Mouse (Mus musculus): ENCODE measurements around the gene Pcbp1.
A peak's percentile ranks its signal among the peaks of the same experiment; 100 is the strongest.
"Not testable (repeated sequence)": the region's sequence is repeated elsewhere in the genome, so short reads cannot be mapped to it uniquely, and the experiment has no call there.

Pcbp1 gene

DNA sequence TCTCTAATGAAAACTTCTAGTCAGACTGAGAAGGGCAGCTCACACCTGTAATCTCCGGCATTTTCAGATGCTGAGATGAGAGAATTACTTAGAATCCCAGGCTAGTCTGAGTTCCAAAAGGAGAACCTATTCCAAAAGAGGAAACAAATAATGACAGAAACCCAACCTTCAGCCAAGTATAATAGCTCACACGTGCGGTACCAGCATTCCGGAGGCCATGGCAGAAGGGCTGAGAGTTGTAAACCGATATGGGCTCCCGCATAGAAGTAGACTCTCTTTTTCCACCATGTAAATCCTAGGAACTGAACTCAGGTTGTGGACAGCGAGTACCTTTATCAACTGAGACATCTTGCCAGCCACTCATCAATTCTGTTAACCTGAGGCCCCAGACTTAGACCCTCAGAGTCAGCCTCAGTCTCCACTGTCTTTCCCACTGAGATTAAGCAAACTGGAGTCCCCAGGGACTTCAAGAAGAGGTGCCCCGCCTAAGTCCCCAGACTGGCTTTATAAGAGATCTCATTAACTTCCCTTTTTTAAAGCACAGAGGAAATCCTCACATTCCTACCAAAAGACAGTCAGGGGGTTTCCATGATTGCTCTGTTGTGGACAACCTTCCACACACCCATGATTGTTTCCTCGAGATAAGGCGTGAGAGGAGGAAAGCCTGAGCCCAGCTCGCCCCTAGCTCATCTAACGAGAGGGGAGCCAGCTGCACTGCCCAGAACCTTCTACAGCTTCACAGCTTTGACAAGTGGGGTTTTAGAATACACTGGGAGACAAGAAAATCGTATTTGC, 32.5 kb downstream of the Pcbp1 start:
- no peak for DNase-seq

DNA sequence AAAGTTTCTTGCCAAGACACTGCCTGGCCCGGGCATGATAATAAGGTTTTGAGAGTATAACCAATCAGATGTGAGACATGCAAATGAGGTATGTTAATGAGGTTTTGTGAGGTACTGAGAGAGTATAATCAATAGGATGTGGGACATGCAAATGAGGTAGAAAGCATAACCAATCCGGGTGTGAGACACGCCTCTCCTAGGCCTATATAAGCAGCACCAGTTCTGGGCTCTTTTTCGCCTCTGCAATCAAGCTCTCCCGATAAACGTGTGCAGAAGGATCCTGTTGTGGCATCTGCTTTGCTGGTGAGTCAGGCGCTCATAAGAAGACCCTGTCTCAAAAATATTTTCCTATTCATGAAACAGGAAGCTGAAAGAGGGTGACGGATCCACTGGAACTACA, 35.7 kb downstream of the Pcbp1 start:
- DNase-seq: not testable (repeated sequence)

DNA sequence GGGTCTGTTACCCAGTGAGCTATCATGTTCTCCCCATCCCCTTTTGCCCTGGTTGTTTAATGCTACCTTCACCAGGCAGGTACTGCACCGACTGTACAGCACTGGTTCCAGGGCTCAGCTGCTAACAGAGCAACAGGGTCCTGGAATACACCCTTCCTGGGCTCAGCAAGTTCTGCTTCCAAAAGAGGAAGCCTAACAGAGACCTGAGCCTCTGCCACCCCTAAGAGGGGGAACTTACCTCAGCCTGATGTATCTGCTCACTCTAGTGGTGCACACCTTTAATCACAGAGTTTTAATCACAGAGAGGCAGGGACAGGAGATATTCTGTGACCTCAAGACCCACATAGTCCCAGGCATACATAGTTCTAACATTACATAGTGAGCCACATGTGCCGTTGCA, 36.2 kb downstream of the Pcbp1 start:
- no peak for DNase-seq

DNA sequence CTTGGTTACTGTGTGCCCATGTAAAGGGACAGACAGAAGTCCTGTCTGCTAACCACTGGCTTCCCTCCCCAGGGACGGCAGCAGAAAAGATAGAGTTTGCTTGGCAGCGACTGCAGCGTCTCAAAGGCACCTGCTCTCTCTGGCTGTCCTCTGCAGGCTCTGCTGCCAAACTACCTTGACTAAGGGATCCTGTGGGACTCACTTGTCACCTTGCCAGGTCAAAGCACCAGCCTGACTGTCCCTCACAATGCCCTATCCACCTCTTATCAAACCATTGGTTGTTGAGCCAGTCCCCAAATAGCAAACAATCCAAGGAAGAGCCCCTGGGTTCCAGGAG, 38.0 kb downstream of the Pcbp1 start:
- DNase-seq: peak in 1 of 2 experiments; percentile 24

DNA sequence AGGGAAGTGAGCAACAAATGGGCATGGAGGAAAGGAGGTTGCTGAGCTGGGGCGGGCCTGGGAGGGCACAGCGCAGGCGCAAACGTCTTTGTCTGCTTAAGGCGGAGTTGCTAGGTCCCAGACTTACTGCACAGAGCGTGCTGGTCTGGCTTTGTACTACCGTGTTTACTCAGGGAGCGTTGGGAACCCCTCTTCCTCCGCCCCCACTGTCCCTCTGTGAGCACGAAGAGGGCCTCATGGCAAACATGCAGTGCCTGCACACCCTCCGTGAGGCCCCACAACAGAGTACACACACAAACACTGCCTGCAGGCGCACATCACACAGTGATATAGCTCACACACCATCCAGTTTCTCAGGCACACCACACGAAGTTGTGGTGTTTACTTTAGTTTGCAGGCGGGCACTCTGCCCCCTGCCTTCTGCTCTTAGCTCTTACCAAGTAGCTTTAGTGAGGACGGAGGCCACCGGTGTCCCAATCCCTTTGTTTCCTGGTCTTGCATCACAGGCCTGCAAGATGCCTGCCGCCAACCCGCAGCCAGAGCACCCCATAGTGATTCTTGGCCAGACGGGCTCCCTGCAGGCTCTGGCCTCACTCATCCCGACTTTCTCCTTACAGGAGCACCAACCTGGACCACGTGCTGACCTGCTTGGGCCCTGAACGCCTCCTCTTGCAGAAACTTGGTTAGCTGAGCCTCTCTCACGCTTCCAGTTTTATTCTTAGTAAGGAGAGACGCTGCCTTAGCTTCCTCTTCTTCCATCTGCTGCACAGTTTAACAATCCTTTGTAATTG, 38.6 kb downstream of the Pcbp1 start:
- DNase-seq: peak; percentile 85 to 89

DNA sequence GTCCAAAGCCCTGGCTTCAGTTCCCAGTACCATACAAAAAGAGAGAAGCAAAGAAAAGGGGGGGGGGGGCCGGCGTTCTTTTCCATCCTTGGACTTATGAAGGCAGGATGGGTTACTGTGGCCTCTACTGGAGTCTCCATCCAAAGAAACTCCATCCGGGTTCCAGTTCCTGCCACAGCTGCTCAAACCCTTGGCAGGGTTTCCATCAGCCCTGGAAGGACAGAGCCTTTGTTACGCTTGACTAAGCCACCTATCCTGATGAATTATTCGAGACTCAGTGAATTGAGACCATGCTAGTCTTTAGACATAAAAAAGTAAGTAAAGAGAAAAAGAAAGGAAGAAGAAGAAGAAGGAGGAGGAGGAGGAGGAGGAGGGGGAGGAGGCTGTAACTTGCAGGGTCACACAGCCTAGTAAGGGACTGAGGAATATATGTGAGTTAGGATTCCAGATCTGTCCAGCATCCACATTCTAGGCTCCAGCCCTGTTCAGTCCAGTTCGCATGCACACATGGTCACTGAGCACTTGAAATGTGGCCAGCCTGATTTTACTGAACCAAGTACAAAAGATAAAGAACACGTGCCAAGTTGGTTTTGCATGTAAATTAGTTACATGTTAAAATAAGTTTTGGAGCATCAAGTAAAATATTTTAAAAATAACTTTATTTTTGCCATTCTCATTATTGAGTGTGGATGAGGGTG, 40.0 kb downstream of the Pcbp1 start:
- DNase-seq: no peak

DNA sequence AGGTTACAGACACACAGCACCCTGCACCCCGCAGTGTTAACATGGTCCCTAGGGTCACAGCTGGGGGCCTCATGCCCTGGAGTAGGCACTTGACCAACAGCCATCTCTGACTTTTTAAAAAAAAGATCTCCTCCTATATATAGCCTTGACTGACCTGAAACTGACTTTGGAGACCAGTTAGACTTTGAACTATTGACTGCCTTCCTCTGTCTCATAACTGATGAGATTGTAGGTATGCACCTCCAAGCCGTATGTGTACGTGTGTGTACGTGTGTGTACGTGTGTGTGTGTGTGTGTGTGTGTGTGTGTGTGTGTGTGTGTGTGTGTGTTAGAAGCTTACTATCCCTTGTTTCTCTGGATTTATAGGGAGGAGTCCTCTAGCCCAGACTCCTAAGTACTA, 44.2 kb downstream of the Pcbp1 start:
- no peak for DNase-seq

DNA sequence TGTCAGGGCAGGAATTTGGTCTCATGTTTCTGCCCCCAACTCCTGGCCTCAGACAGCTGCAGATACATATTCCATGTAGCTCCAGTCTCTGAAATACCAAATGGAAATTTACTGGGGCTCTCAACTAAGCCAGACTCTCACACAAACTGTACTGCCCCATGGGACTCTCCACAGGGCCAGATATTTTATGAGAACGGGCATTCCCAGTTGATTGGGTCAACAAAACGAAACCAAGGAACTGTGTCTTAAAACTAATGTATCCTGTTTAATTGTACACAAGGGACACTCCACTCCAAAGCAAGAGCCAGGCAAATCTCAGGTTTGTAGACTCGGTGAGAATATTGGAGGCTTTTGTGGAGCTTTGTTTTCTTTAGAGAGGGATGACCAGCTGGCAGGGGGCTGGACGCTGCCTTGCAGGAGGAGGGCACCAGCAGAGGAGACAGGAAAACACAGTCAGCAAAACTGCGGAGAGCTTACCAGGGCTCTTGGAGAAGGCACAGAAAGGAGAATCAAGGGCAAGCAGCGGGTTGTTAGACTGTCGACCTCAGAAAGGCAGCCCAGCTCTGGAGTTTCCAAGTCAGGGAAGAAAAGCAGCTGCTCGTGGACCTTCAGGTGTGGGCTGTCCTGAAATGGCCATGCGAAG, 45.8 kb downstream of the Pcbp1 start:
- DNase-seq: no peak

DNA sequence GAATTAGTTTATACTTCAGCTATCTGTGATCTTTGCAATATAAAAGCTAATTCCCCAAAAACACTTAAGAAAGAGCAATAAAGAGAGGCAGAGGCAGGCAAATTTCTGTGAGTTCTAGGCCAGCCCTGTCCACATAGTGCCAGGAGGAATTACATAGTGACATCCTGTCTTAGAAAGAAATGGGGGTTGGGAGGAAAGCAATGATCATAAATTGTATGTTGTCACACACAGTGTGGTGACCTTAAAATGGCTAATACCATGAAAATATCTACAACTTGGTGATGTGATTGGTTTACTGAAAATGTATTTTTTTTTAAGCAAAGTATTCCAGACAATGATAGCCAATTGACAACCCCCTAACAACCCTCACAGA, 46.3 kb downstream of the Pcbp1 start:
- DNase-seq: no peak

DNA sequence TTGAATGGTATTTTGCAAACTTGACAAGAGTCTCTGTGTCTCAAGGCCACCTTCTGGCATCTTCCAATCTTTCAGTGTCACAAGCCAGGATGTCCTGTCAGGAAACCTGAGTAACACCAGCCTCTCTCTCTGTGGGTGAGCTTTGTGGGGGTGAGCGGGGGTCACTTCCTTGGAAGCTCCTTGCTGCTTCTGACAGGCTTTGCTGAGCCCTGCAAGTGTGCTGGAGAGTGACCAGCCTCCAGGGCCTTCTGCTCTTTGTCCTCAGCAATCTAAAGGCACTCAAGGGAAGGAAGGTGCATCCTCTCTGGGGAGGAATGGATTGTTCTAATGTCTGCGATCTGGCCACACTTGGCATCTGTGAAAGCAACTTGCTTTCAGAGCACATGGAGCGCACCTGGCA, 46.8 kb downstream of the Pcbp1 start:
- no peak for DNase-seq

DNA sequence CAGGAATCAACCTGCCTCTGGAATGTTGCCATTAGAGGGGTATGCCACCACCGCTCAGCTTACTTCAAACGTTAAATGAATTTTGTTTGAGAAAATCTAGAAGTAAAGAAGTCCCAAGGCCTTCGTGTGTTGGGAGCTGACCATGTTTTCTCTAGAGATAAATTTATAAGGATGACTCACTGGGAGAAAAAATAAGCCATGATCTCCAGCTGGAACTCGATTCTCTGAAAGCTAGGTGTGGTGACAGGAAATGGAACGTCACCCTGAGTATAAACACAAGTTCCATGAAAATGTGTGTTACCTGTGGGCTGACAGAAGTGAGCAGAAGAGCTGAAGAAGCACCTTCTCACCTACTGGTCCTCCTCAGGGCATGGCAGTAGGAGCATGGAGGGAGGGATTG, 49.2 kb downstream of the Pcbp1 start:
- no peak for DNase-seq

DNA sequence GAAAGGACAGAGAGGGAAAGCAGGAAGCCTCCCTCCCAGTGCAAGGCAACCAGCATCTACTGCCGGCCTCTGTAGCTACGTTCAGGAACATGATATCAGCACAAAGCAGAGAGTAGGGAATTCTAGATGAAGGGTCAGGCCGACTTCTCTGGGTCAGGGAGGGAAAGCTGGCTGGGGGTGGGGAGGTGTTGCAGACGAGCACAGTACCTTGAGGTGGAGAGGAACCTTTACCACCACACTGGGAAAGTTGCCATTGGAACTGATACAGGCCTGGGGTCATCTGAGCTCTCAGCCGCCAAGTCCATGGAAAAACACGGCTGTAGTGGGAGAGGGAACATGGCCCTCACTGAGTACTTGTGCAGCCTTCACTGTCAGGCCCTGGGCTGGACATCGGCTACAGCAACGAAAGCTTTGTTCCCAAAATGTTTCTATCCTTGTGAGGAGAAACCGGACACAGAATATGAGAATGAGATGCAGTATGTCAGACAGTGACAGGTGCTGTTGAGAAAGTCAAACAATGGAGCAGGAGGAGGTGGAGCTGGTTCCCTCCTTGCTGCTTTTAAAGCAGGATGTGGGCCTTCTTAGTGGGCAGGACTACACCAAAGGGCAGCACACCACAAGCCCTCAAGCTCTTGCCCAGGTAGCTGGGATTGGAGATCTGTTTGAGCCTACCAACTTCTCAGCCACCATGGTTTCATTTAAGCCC, 50.5 kb downstream of the Pcbp1 start:
- no peak for DNase-seq

DNA sequence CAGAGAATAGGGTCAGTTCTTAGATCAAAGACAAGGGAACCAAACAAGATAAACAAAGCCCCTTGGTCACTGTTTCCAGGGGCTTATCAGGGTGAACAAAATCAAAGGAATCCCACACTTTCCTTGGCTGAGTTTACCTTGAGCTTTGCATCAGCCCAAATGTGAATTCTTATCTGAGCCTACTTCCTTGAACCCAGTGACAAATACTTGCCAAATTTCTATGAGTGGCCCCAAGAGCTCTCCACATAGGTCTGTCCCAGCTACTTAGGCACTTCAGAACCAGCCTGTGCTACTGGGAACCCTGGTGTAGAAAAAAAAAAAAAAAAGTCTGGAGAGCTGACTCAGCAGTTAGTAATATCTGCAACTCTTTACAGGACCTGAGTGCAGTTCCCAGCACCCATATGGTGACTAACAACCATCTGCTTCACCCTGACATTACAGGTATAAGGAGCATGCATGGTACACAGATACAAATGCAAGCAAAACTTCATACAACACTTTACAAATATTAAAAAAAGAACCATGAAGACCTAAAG, 51.4 kb downstream of the Pcbp1 start:
- DNase-seq: no peak
